ENCODE assay signal across 23 mouse cellular contexts in the genomic region with DNA sequence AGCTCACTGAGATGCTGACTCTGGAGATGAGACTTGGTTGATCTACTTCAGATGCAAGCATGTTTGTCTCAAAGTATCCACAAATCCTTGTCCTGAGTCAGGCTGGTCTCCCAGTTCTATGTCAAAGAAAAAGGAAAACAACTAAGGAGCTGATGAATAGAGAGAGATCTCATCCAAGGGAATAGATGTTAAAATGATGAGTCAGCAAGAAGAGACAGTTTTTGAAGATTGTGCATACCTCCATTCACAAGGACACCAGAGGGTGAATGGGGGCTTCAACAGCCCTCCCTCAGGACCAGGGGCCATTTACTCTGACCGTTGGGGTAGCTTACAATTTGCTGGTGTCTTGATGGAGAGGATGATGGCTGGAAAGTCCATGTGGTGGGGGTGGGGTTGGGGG.
DNase-seq lines count a peak whose midpoint lies in the region; ATAC-seq and TF ChIP-seq lines count a peak whose summit lies in the region.
"Had no signal": no experiment of that assay in that cellular context is flagged by ENCODE, and none has a peak within 500 bp of the region (broad histone marks: within the 10 kb centered on the region; RNA-seq: fewer than 3 reads in every experiment).

No protein-coding gene starts in this region.

- no peaks in the 10 kb centered on the region for H3K27me3 ChIP-seq in CH12.LX (replicated peaks)
- no peaks in the 10 kb centered on the region for H3K27me3 ChIP-seq in MEL (ENCODE audit: control insufficient read depth in 1 of 2, insufficient read depth in 2 of 2, low read length in 2 of 2)
- no peaks in the 10 kb centered on the region for H3K27me3 ChIP-seq in lung, postnatal 0 days (replicated peaks; ENCODE audit: insufficient read depth, low read length)
- H3K27me3 ChIP-seq: Patski had no signal

- H3K36me3 ChIP-seq in CH12.LX (replicated peaks in 1 of 2; ENCODE audit: control insufficient read depth in 1 of 2, insufficient read depth in 1 of 2, low read length in 1 of 2) (no peaks in the 10 kb centered on the region), ES-E14 (ENCODE audit: control insufficient read depth, insufficient read depth, low read length, poor library complexity, severe bottlenecking) (no peaks in the 10 kb centered on the region), MEL (ENCODE audit: control insufficient read depth in 1 of 2, insufficient read depth in 2 of 2, low read length in 2 of 2) (no peaks in the 10 kb centered on the region)
- H3K36me3 ChIP-seq in lung, postnatal 0 days (ENCODE audit: insufficient read depth, low read length), result no peaks in the 10 kb centered on the region
- H3K36me3 ChIP-seq: G1E had no signal

- no peaks in the 10 kb centered on the region for H3K4me1 ChIP-seq in CH12.LX (ENCODE audit: control insufficient read depth in 1 of 2, insufficient read depth in 2 of 2)
- no peaks in the 10 kb centered on the region for H3K4me1 ChIP-seq in ES-E14 (ENCODE audit: control insufficient read depth in 2 of 2, insufficient read depth in 2 of 2, low read length in 2 of 2, poor library complexity in 1 of 2)
- no peaks in the 10 kb centered on the region for H3K4me1 ChIP-seq in MEL (ENCODE audit: control insufficient read depth in 1 of 2, insufficient read depth in 2 of 2, low read length in 2 of 2)
- no peaks in the 10 kb centered on the region for H3K4me1 ChIP-seq in lung, postnatal 0 days (ENCODE audit: insufficient read depth, low read depth, low read length)

- TF ChIP-seq POLR2A in CH12.LX (IDR thresholded peaks at IDR 0.05; ENCODE audit: low read depth, low read length) (no peak), MEL (IDR thresholded peaks at IDR 0.05; ENCODE audit: control insufficient read depth in 1 of 2, insufficient read depth in 1 of 2, low read depth in 1 of 2, low read length in 2 of 2, poor library complexity in 1 of 2) (no peak)

- H3K4me3 ChIP-seq in CH12.LX (replicated peaks in 1 of 3; ENCODE audit: low read depth in 2 of 3, low read length in 2 of 3, poor library complexity in 1 of 3) (no peak overlapping the region), ES-E14 (ENCODE audit: insufficient read depth in 1 of 2, low read depth in 1 of 2, low read length in 2 of 2, poor library complexity in 1 of 2, severe bottlenecking in 1 of 2) (no peak overlapping the region), MEL (ENCODE audit: control insufficient read depth in 1 of 2, insufficient read depth in 1 of 2, low read depth in 2 of 2, low read length in 2 of 2) (no peak overlapping the region)
- H3K4me3 ChIP-seq in lung, postnatal 0 days (ENCODE audit: low read depth, low read length), result no peak overlapping the region

- TF ChIP-seq EP300 in CH12.LX (IDR thresholded peaks at IDR 0.05; ENCODE audit: low read length) (no peak), MEL (IDR thresholded peaks at IDR 0.05; ENCODE audit: low read depth in 1 of 2, low read length in 2 of 2) (no peak)
- no peak for TF ChIP-seq EP300 in lung, postnatal 0 days (IDR thresholded peaks at IDR 0.05)

- DNase-seq in CH12.LX (ENCODE audit: extremely low read depth), result no peak
- no peak for DNase-seq in ES-E14 (ENCODE audit: low read depth, low spot score)
- no peak for DNase-seq in MEL (ENCODE audit: low read depth, low spot score)
- no peak for DNase-seq in lung, postnatal 0 days (ENCODE audit: low spot score)
- DNase-seq: adrenal gland, adult 2 months; adrenal gland, adult 8-10 months; adrenal gland, postnatal 10 days; adrenal gland, postnatal 14 days; adrenal gland, postnatal 25 days; adrenal gland, postnatal 36 days; B cell, adult 2 months; cerebellum, adult 11 months; cerebellum, adult 11-12 months; cerebellum, adult 18-20 months; cerebellum, adult 2 months; cerebellum, adult 8-10 months; cerebellum, adult 9-10 months had no signal

- no peak overlapping the region for H3K4me2 ChIP-seq in CH12.LX (ENCODE audit: insufficient read depth, low read depth, poor library complexity, severe bottlenecking)
- H3K4me2 ChIP-seq in lung, postnatal 0 days (replicated peaks; ENCODE audit: low read depth, low read length), result no peak overlapping the region

- H3K9ac ChIP-seq in CH12.LX (ENCODE audit: insufficient read depth, low read depth) (no peak overlapping the region), ES-E14 (ENCODE audit: insufficient read depth, low read depth, low read length, poor library complexity, severe bottlenecking) (no peak overlapping the region), MEL (ENCODE audit: control insufficient read depth, low read depth, low read length, poor library complexity, severe bottlenecking) (no peak overlapping the region)
- H3K9ac ChIP-seq in lung, postnatal 0 days (replicated peaks; ENCODE audit: low read depth), result no peak overlapping the region

- H3K9me3 ChIP-seq in CH12.LX (replicated peaks; ENCODE audit: low read length) (no peaks in the 10 kb centered on the region), ES-E14 (ENCODE audit: control insufficient read depth, insufficient read depth, low read depth, low read length) (no peaks in the 10 kb centered on the region), MEL (replicated peaks; ENCODE audit: insufficient read depth, low read length) (no peaks in the 10 kb centered on the region)
- H3K9me3 ChIP-seq in lung, postnatal 0 days (ENCODE audit: low read length), result no peaks in the 10 kb centered on the region
- H3K9me3 ChIP-seq: G1E had no signal

- ATAC-seq in monocyte, adult 5-6 weeks (replicated peaks; ENCODE audit: insufficient number of reproducible peaks, low FRiP score, low TSS enrichment, poor library complexity, severe bottlenecking), result no peak
- ATAC-seq in lung, postnatal 0 days, result no peak
- ATAC-seq in megakaryocyte-erythroid progenitor cell, adult 5-6 weeks (replicated peaks; ENCODE audit: low FRiP score, low TSS enrichment, poor library complexity, severe bottlenecking), result no peak
- ATAC-seq: activated CD4-positive, CD25-positive, alpha-beta regulatory T cell, adult 4 months; CD4-positive, CD25-positive, alpha-beta regulatory T cell, adult 4 months; Patski had no signal

- TF ChIP-seq CTCF in CH12.LX (conservative IDR thresholded peaks at IDR 0.05 in 1 of 2, IDR thresholded peaks at IDR 0.05 in 1 of 2; ENCODE audit: low read depth in 2 of 2, low read length in 2 of 2), result no peak
- TF ChIP-seq CTCF in MEL (IDR thresholded peaks at IDR 0.05 in 2 of 3, conservative IDR thresholded peaks at IDR 0.05 in 1 of 3; ENCODE audit: control insufficient read depth in 1 of 3, insufficient read depth in 1 of 3, low read depth in 2 of 3, low read length in 3 of 3, poor library complexity in 1 of 3, severe bottlenecking in 1 of 3), result no peak
- no peak for TF ChIP-seq CTCF in lung, postnatal 0 days (IDR thresholded peaks at IDR 0.05)

- 75% methylated on average over 1 of the region's 1 CpGs for WGBS in lung, postnatal 0 days

- H3K27ac ChIP-seq in CH12.LX (ENCODE audit: insufficient read depth, low read depth) (no peak overlapping the region), ES-E14 (ENCODE audit: insufficient read depth, low read depth, low read length, poor library complexity, severe bottlenecking) (no peak overlapping the region), MEL (ENCODE audit: control insufficient read depth, low read depth, low read length) (no peak overlapping the region)
- H3K27ac ChIP-seq in lung, postnatal 0 days (ENCODE audit: low read length), result no peak overlapping the region

- no peaks in the 10 kb centered on the region for H3K79me2 ChIP-seq in CH12.LX (replicated peaks; ENCODE audit: control insufficient read depth, extremely low read depth, insufficient read depth, poor library complexity, severe bottlenecking)
- no peaks in the 10 kb centered on the region for H3K79me2 ChIP-seq in MEL (ENCODE audit: control insufficient read depth, insufficient read depth, low read length, poor library complexity)

- in situ Hi-C loops in CH12.LX (cut with MboI; ENCODE audit: low pct_ligation_motif_present, low pct_unique_long_range_greater_than_20kb, low sequenced_read_pairs), result no loop called here
- in situ Hi-C loops in ES-E14 (cut with MboI; ENCODE audit: low sequenced_read_pairs in 2 of 2, unreplicated experiment in 2 of 2), result no loop called here

- TF ChIP-seq RAD21 in CH12.LX (IDR thresholded peaks at IDR 0.05; ENCODE audit: low read depth, low read length) (no peak), MEL (IDR thresholded peaks at IDR 0.05; ENCODE audit: low read depth, low read length) (no peak)

- dilution Hi-C loops in CH12.LX (cut with MboI; ENCODE audit: extremely low pct_ligation_motif_present, extremely low pct_unique_long_range_greater_than_20kb, low sequenced_read_pairs), result no loop called here

TF ChIP-seq in CH12.LX, 34 proteins besides CTCF, POLR2A, EP300 and RAD21:
- TF ChIP-seq MAFK (IDR thresholded peaks at IDR 0.05; ENCODE audit: insufficient replicate concordance, low read length) (peak; percentile 93), MEF2A (IDR thresholded peaks at IDR 0.05; ENCODE audit: borderline replicate concordance, low read depth, low read length) (no peak)

TF ChIP-seq in ES-E14, 5 proteins besides CTCF, POLR2A, EP300 and RAD21:
- TF ChIP-seq ZC3H11A (IDR thresholded peaks at IDR 0.05; ENCODE audit: borderline replicate concordance, low read depth, low read length) (no peak), MAFK (IDR thresholded peaks at IDR 0.05; ENCODE audit: insufficient read depth, low read depth, low read length) (peak; percentile 94)

TF ChIP-seq in MEL, 35 proteins besides CTCF, POLR2A, EP300 and RAD21:
- peak; percentile 67; the same call in 1 of the 2 replicates for TF ChIP-seq MAFK (IDR thresholded peaks at IDR 0.05; ENCODE audit: borderline replicate concordance, low read depth, low read length)
- no peak for TF ChIP-seq MAX (IDR thresholded peaks at IDR 0.05; ENCODE audit: low read length)

Comparison
In these comparisons a context has a peak if more than half of its experiments do, and no peak if none do; other contexts are left out.
1. Of the 35 proteins assayed by ChIP-seq in both MEL and CH12.LX: peak only in MEL: none; only in CH12.LX: none; in both: MAFK; in neither: 34.